Mouse (Mus musculus) megakaryocyte, adult 5-6 weeks (primary cell): ENCODE measurements around the gene Gm973. TPM values are rescaled to one million over a fixed set of nuclear protein-coding genes. Genes with fewer than 3 reads are reported as not detected.
A peak's percentile ranks its signal among the peaks of the same experiment; 100 is the strongest.

Experiments used
- ATAC-seq: 2 replicates; pipeline ENCODE4 v1.8.0; 2016; ENCODE audit warnings: mild to moderate bottlenecking, inconsistent platforms; ENCODE audit not compliant: poor library complexity, severe bottlenecking
- total RNA-seq, 2 experiments: library from RNA; stranded (forward) in 1 of 2; stranded (reverse) in 1 of 2; fragments of 153-499, 151-499 nt in 1 of 2; fragments of 221-1000, 200-1000 nt in 1 of 2; gene quantifications; 2 replicates each; pipeline versions ENCODE4 v1.2.3 to v1.2.4; 2015 to 2017

Gm973 gene
- total RNA-seq, 2 experiments from 2014 or later, result 0.47 to 2.8 TPM

DNA sequence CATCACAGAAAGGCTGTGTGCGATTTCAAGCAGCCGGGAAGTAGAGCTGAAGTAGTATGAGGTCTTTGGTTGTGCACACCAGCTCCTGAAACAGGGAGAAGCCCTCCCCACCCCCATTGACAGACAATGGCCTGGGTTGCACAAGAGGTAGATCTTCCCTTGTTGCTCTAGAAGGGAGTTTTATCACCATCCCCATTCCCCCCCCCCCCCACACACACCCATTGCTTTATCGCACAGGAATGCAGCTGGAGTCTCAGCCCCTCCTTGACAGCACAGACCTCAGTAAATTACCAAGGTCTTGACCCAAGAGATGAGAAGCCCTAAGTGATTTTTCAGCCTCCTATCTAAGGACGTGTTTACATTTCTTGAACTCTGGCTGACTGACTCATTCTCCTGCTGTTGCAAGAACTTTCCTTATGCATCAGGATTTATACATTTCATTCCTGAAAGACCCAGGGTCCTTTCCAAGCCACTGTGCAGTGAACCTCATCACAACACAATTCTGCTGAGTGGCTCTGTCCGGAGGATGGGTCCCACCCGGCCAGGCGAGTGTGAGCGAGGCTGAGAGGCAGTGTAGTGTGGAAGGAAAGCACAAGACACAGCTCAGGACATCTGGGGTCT, 64.2 kb downstream of the Gm973 start:
- ATAC-seq, result no peak

DNA sequence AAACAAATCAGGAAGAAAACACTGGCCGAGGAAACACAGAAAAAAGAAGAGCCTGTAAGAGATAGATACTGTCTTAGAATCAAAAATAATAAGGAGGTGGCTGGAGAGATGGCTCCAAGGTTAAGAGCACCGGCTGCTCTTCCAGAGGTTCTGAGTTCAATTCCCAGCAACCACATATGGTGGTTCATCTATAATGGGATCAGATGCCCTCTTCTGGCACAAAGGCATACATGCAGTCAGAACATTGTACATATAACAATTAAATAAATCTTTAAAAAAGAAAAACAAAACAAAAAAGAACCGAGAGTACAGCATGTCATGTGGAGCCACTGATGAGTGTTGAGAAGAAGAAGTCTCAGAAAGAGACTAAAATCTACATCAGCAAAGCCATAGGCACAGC, 64.8 kb downstream of the Gm973 start:
- no peak for ATAC-seq

DNA sequence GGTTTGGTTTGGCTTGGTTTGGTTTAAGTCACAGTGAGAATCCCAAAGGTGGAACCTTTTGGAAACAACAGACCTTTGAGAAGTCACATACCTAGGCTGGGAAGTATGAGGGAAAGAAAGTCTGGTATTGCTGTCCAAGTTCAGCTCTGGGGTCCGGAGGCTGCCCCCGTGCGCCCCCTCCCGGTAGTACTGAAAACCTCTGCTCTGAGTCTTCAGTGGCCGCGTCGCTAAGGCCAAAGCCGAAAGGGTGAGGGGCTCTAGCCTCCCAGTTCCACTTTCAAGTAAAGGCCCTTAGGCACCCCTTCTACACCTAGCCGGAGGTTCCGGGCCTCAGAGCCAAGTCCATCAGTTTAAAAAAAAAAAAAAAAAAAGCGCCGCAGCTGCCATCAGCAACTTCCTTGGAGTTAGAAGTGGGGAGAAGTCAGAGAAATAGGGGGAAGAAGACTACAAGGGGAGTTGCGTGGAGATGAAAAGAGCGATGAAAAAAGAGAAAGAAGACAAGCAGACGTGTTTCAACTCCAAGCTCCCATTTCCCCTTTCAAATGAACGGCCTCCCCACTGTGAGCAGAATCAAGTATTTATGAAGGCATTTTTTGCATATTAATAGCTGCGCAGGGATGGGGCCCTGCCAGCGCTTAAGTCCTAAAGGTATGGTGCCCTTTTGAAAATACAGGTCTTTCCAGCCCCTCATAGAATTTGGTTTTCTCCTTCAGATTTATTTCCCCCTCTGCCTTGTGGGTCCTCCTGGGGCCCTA, 68.8 kb downstream of the Gm973 start:
- ATAC-seq, result peak; percentile 95

DNA sequence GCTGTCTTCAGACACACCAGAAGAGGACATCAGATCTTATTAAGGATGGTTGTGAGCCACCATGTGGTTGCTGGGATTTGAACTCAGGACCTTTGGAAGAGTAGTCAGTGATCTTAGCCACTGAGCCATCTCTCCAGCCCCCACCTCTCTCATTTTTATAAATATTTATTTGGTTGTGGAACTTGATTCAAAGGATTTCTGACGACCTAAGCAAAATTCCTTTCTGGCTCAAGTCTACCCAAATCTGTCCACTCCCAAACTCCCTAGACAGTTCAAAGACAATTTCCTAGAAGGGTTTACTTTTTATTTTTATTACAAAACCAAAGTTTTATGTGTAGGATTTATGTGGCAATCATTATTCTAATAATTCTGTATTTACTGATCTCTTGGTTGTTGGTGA, 73.2 kb downstream of the Gm973 start:
- ATAC-seq, result no peak

DNA sequence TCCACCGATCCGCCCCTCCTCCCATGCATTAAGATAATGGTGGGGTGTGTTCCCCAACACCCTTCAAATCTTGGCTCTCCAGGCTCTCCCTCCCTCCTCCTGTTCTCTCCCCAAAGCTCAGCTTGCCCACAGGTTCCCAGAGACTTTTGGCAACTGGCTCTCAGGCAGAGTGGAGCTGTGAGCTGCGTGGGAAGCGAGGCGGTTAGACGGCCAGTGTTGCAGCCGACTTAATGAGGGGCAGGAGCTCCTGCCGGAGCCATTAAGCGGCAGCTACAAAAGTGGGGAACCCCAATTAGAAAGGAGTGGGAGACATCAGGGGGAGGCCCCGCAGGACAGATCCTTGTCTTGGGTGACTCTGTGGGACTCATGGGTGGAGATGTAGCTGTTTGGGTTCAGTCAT, 76.3 kb downstream of the Gm973 start:
- no peak for ATAC-seq

DNA sequence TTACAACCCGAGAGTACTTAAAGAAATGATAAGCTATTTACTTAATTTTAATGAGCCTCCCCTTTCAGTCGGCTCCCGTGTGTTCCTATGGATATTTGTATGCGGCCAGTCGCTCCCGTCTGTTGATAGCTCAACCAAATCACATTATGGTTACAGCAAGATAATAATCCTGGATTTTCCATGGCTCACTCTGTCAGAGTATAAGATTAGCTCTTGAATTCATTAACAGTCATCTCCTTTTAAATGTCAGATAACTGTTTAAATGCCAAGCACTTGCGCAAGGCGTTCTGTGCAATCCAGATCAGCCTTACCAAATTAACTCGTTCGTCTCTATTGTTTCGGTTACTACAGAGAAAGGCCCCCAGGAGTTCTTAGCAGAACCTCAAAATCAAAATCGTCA, 76.8 kb downstream of the Gm973 start:
- ATAC-seq, result 0 out of 2 replicates have a peak, but pooled peaks have one; percentile 28

DNA sequence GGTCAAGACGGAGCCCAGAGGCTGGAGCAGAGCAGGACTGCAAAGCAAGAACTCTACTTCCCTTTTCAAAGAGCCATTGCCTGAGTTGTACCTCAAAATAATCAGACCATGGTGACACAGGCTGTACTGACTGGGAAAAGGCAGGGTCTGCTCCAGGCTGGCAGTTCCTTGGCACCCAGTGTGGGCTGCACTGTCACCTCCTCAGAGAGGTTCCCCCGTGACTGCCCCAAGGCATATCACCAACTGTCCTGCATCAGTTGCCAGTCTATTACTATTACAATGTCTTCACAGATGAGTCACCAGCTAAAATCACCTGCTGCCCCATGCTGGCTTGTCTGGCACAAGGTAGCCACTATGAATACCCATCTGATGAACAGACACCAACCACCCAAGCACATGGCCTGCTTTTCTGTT, 77.6 kb downstream of the Gm973 start:
- ATAC-seq, result peak; percentile 79

DNA sequence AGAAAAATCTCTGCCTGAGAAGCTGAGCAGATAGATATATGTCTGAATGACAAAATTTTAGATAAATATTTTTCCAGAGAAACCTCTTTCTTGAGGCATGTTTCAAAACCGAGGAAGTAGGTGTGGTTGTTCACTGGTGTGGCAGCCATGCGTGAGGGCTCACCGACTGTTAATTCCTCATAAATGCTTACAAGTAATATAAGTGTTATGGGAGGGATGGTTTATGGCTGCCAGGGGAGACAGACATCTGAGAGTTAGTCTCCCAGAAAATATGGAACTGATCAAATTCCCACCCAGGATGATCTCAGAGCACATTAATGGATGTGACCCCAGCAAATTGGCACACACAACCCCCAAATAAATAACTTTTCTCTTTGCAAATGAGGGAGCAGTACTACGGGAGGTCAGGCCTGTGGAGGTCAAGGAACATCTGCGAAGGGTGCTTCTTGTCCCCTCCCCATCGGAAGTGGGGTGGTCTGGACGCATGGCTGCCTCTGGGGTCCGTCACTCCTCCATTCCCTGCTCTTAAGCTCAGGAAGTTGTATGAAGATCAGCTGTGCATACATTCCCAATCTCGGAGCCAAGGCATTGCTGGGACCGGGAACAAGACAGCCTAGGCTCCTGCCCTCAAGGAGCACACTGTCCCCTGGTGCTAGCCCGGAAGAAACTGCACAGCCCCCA, 78.7 kb downstream of the Gm973 start:
- ATAC-seq, result no peak

DNA sequence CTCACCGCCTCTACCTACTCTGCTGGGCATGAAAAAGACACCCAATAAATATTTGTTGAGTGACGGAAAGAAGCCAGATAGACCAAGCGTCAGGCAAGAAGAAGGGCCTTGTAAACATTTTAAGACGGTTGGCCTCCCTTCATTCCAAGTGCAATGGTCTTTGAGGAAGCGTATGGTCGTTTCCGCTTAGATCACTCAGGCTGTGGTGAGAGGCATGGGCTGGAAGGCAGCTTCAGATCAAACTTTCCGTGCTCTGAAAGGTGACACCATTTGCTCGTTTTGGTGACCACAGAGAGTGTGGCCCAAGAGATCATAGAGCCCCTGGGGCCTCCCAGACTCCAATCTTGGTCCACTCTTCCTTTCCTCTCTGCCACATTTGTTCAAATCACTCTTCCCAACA, 79.5 kb downstream of the Gm973 start:
- ATAC-seq, result no peak

DNA sequence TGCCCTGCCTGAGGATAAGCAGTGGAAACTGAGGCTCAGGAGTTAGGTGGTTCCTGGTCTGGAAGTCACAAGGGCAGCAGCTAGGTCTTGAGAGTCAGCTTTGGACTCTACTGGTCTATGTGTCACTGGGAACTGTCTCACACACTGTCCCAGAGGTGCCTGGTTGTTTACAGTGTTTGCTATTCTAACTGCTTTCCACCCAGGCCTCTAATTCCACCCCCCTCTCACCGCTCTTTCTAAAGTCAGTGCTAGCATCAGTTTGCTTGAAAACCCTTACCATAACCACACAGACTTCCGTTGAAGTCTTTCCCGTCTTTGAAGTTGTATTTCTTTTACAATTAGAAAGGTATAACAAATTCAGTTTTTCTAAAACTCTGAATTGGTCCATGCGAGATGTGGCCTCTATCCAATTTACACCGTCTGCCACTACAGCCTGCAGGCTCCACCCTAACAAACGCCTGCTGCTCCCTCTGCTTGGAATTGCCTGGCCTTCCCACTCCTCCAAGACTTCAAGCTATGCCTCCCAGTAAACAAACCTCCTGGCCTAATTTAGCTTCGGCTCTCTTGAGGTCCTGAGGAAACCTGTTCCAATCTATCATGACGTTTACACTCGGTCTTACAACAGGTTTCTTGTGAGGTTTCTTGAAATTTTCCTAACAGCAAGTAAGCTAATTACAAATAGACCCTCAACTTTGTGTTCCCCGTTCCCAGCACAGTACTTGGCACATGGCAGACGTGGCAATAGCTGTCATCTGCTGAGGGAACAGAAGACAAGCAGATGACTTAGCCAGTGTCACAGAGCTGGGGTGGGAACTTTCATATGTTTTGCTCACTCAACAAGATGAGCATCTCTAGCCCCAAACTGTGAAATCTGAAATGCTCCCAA, 86.7 kb downstream of the Gm973 start:
- no peak for ATAC-seq

DNA sequence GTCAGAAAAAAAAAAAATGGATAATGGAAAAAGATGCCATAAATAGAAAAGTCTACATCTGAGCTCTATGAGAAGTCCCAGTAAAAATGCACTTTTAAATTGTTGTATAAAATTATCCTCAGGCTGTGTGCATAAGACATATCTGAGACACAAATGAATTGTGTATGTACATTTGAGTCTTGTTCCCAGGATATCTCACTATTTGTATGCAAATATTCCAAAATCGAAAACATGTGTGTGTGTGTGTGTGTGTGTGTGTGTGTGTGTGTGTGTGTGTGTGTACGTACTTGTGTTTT, 87.3 kb downstream of the Gm973 start:
- ATAC-seq, result no peak

DNA sequence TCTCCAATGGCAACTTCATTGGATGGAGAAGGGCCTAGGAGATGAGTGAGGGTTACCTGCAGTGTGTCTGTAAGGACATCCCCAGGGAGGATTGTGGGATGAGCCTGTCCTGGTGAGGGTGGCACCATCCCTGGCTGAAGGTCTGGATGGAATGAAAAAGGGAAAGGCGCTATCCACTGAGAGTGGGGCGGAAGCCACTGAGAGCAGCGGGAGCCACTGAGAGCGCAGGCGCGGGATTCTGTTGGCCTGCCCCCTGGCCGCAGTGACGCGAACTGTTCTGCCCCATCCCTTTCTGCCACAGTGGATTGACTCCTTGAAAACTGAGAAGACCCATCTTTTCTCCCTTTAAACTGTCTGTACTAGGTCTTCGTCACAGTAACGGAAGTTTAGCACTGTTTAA, 87.8 kb downstream of the Gm973 start:
- no peak for ATAC-seq

DNA sequence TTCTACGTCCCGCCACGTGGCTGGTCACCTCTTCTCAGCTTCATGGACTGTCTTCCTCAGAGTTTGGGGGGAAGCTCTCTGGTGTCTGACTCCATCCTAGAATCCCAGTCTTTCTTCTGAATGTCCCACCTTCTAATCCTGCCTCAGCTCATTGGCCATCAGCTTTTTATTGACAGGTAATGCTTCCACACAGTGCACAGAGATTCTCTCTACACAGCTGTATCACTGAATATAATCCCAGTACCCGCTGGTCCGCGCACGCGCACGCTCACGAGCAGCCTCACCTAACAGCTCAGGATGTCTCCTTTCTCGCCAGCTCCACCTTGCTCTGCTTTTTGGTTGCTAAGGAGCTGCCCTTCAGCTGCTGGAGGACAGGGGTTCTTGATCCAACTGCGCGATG, 90.4 kb downstream of the Gm973 start:
- no peak for ATAC-seq

DNA sequence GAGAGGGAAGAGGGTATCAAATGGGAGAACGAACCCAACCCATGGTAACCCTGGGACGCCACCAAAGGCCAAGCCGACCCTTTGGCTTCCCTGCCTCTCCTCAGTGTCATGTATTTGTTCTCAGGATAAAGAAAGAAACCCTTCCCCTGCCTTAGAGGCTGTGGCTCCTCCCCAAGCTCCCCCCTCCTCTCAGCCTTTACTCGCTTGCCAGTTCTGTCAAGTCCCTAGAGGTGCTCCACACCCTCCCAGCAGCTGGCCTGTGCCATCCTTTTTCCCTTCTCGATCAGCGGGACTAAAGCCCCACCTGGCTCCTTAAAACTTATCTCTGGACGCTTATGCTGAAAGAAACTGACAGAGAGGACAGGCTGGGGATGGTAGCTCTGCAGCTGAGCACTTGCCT, 91.0 kb downstream of the Gm973 start:
- no peak for ATAC-seq

DNA sequence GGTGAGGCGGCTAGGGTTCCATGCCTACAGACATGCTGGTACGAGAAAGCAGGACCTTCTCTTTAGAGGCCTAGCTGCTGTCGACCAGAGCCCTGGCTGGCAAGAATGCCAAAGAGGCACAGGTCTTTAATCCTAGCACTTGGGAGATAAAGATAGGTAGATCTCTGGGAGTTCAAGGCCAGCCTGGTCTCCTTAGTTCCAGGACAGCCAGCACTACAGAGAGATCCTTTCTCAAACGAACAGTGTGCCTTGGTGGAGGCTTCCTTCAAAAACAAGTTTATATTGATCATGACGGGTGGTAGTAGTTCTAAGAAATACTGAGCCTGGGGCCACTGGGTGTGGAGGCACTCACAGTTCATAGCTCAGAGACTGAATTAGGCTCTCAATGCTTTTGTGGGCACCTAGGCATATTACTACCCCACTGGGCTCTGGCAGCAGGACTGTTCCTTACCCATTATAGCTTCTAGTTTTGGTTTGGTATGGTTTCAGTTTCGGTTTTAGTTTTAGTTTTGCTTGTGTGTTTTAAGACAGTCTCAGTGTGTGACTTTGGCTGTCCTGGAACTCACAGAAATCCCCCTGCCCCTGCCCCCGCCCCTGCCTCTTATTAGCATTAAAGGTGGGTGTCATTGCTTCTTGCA, 92.2 kb downstream of the Gm973 start:
- peak; percentile 43; the same call in 1 of the 2 replicates for ATAC-seq

DNA sequence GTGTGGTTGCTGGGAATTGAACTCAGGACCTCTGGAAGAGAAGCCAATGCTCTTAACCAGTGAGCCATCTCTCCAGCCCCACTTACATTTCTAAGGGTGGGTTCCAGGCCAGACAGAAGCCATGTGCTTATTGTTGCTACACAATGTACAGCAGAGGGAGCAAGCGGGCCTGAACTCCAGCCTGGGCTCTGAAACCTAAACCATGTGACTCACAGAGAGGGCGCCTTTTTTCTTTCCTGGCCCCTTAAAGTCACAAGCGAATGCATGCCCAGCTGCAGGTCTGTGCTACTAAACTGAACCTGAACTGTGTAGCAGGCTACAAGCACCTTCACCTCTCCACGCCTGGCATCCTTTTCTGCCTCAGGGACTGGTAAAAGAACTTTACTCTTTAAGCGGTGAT, 92.9 kb downstream of the Gm973 start:
- ATAC-seq, result 0 out of 2 replicates have a peak, but pooled peaks have one; percentile 30

DNA sequence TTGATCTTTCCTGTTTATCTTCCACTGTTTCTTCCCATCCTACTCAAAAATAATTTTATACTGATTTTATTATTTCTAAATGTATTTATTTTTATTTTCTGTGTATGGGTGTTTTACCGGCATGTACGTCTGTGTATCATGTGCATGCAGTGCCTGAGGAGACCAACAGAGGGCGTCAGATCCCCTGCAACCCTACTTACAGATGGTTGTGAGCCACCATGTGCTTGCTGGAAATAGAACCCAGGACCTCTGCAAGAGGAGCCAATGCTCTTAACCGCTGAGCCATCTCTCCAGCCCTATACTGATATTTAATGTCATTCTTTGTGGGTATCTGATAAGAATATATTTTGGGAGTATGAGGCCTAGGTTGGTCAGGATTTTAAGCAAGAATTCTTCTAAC, 93.4 kb downstream of the Gm973 start:
- ATAC-seq, result no peak

DNA sequence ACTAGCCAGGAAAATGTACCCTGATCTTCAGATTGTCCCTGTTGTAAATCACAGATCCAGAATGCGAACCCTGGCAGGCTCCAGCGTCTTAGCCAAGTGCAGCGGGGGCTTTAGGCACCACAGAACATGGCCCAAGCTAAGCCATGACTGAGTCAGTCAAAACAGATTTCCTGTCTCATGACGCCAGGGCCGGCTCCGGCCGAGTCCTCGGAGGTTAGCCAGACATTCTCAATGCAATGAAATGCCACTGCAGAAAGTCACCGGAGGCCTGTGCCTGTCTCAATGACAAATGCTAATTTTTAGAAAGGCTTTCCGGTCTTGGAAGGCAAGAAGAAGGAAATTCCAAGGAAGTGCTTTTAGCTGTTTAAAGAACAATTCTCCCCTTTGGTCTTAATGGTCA, 93.8 kb downstream of the Gm973 start:
- ATAC-seq, result no peak

DNA sequence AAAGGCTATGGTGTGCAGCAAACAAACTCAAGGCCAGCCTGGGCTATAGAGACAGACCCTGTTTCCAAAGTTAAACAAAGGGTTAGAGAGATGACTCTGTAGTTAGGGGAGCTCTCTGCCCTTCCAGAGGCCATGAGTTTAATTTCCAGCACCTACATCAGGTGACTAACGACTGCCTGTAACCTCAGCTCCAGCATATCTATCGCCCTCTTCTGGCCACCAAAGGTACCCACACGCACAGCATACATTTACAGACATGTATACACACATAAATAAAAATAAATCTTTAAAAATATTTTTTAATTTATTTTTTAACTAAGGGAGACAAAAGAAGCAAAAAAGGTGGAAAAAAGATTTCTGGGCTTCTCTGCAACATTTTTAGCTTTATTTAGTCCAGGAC, 94.9 kb downstream of the Gm973 start:
- ATAC-seq, result no peak

DNA sequence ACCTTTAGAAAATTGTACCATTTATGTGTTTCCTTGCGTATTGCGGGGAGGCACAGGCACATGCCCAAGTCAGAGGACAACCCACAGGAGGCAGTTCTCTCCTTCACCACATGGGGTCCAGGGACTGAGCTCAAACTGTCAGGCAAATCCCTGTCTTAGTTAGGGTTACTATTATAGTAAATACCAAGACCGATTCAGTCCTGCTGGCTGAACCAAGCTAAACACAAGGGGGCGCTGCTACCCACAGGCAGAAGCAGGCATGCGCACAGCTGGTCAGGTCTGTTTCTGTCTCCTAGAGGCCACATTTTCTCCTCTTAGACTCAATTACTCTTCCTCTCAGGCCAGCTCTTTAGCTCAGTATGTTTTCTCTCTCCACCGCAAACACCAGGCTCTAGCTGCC, 97.7 kb downstream of the Gm973 start:
- ATAC-seq, result peak; percentile 54; the same call in 1 of the 2 replicates

DNA sequence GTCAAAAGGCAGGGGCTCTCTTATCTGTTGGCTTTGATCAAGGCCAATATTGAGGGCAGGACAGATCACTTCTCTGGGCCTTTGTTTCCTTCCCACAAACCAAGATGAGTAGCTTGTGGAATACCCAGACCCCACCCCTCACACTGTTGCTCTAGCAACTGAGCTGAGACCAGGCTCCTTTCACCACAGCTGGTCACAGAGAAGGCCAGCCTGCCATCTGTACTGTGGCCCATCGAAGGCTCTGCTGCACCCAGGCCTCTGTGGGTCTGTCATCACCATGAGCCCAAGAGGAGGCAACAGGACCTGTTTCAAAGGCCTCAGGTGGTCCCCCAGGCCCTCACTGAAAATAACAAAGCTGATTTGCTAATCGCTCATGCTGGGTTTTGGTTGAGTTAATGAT, 99.0 kb downstream of the Gm973 start:
- ATAC-seq, result no peak
